Mouse (Mus musculus) olfactory bulb, adult 2 months (tissue): Measurements from ENCODE around the gene Sema6c. TPM values are rescaled to one million over a fixed set of nuclear protein-coding genes. Genes with fewer than 3 reads are reported as not detected.

Experiments used
- H3K27ac ChIP-seq: fragments of 200-500 bp; 2 replicates; pipeline ENCODE4 v1.5.1; 2012; ENCODE audit warnings: low read depth, low read length; ENCODE audit not compliant: insufficient read depth
- H3K4me1 ChIP-seq: fragments of 200-500 bp; 2 replicates; pipeline ENCODE4 v1.6.1; 2012; ENCODE audit warnings: low read length; ENCODE audit not compliant: control insufficient read depth, insufficient read depth
- H3K4me3 ChIP-seq: fragments of 200-500 bp; 2 replicates; pipeline ENCODE4 v1.5.1; 2012; ENCODE audit warnings: mild to moderate bottlenecking, low read depth, low read length, moderate library complexity; ENCODE audit not compliant: insufficient read depth
- CTCF ChIP-seq: fragments of 200-500 bp; IDR thresholded peaks from 2 replicates; pipeline ENCODE4 v1.5.1; 2012; ENCODE audit warnings: low read depth, mild to moderate bottlenecking, low read length, moderate library complexity; ENCODE audit not compliant: insufficient read depth
- POLR2A ChIP-seq: fragments of 200-500 bp; IDR thresholded peaks from 2 replicates; pipeline ENCODE4 v1.6.1; 2012; ENCODE audit warnings: mild to moderate bottlenecking, low read depth, low read length, moderate library complexity; ENCODE audit not compliant: insufficient read depth
- WGBS: fragments of 180-500 bp; shearing (Covaris S2); methylation state at CpG from one replicate; pipeline ENCODE4 v1.1.7; 2018; 5-methylcytosine and 5-hydroxymethylcytosine counted together
- polyA plus RNA-seq: library from polyadenylated mRNA; stranded (reverse); fragments of >200 nt; gene quantifications from 2 replicates; pipeline ENCODE4 v1.2.4, GENCODE M21; 2012; ENCODE audit warnings: low replicate concordance; ENCODE audit not compliant: missing spikeins, insufficient read depth, insufficient read length

Gene Sema6c
- polyA plus RNA-seq, 1 experiment = not detected

GRCm38 (mm10) chr3:95176500-95176899, 16.2 kb downstream of the Sema6c start:
- Histone ChIP-seq H3K27ac (no peak overlapping the region), H3K4me3 (no peak overlapping the region), H3K4me1 (peaks cover 14% of the 10 kb centered on the region)
- TF ChIP-seq POLR2A (no peak), CTCF (no peak)
- WGBS = 67% methylated on average over 3 of the region's 3 CpGs

GRCm38 (mm10) chr3:95177583-95177982, 17.3 kb downstream of the Sema6c start:
- H3K4me3 ChIP-seq = no peak overlapping the region
- 77% methylated on average over 6 of the region's 6 CpGs for WGBS
- no peak for TF ChIP-seq CTCF
- no peak for TF ChIP-seq POLR2A
- H3K27ac ChIP-seq = no peak overlapping the region
- H3K4me1 ChIP-seq = peaks cover 14% of the 10 kb centered on the region

- peaks cover 6% of the 10 kb centered on the region for H3K4me1 ChIP-seq
- TF ChIP-seq POLR2A (no peak), CTCF (no peak)
- no peak overlapping the region for H3K4me3 ChIP-seq
- H3K27ac ChIP-seq = no peak overlapping the region
- WGBS = 60% methylated on average over 5 of the region's 5 CpGs
Observed at GRCm38 (mm10) chr3:95178948-95179347, 18.7 kb downstream of the Sema6c start.

GRCm38 (mm10) chr3:95179890-95180289, 19.6 kb downstream of the Sema6c start:
- Histone ChIP-seq H3K4me3 (no peak overlapping the region), H3K27ac (no peak overlapping the region), H3K4me1 (peaks cover 4% of the 10 kb centered on the region)
- no peak for TF ChIP-seq POLR2A
- TF ChIP-seq CTCF = no peak
- 53% methylated on average over 3 of the region's 3 CpGs for WGBS

GRCm38 (mm10) chr3:95181841-95182240, 21.6 kb downstream of the Sema6c start:
- Histone ChIP-seq H3K4me1 (peaks cover 4% of the 10 kb centered on the region), H3K4me3 (no peak overlapping the region), H3K27ac (no peak overlapping the region)
- TF ChIP-seq POLR2A = no peak
- no peak for TF ChIP-seq CTCF
- 42% methylated on average over 1 of the region's 1 CpGs for WGBS

GRCm38 (mm10) chr3:95184796-95185577, 24.7 kb downstream of the Sema6c start:
- H3K4me3 ChIP-seq = no peak overlapping the region
- H3K4me1 ChIP-seq = no peaks in the 10 kb centered on the region
- TF ChIP-seq CTCF (no peak), POLR2A (no peak)
- WGBS = 77% methylated on average over 9 of the region's 9 CpGs
- H3K27ac ChIP-seq = no peak overlapping the region

GRCm38 (mm10) chr3:95186100-95186499, 25.8 kb downstream of the Sema6c start:
- no peaks in the 10 kb centered on the region for H3K4me1 ChIP-seq
- TF ChIP-seq CTCF = no peak
- no peak for TF ChIP-seq POLR2A
- no peak overlapping the region for H3K4me3 ChIP-seq
- H3K27ac ChIP-seq = no peak overlapping the region
- WGBS = 95% methylated on average over 2 of the region's 2 CpGs

GRCm38 (mm10) chr3:95186888-95187287, 26.6 kb downstream of the Sema6c start:
- Histone ChIP-seq H3K4me1 (no peaks in the 10 kb centered on the region), H3K27ac (no peak overlapping the region), H3K4me3 (no peak overlapping the region)
- WGBS = 88% methylated on average over 6 of the region's 6 CpGs
- TF ChIP-seq CTCF = no peak
- no peak for TF ChIP-seq POLR2A

- Histone ChIP-seq H3K4me3 (no peak overlapping the region), H3K4me1 (no peaks in the 10 kb centered on the region), H3K27ac (no peak overlapping the region)
- TF ChIP-seq CTCF = no peak
- TF ChIP-seq POLR2A = no peak
- WGBS = 51% methylated on average over 6 of the region's 6 CpGs
Observed at GRCm38 (mm10) chr3:95194721-95195135, 34.5 kb downstream of the Sema6c start.

- TF ChIP-seq CTCF (no peak), POLR2A (no peak)
- Histone ChIP-seq H3K4me1 (no peaks in the 10 kb centered on the region), H3K27ac (no peak overlapping the region), H3K4me3 (no peak overlapping the region)
- 64% methylated on average over 2 of the region's 2 CpGs for WGBS
Observed at GRCm38 (mm10) chr3:95195772-95196171, 35.5 kb downstream of the Sema6c start.
